Mouse (Mus musculus): ENCODE results near the gene Pgbd5. TPM values are rescaled to one million over a fixed set of nuclear protein-coding genes. Genes with fewer than 3 reads are reported as not detected.

Gene Pgbd5
- polyA plus RNA-seq, 1 experiment from 2014 or later = 2.1 TPM

DNA sequence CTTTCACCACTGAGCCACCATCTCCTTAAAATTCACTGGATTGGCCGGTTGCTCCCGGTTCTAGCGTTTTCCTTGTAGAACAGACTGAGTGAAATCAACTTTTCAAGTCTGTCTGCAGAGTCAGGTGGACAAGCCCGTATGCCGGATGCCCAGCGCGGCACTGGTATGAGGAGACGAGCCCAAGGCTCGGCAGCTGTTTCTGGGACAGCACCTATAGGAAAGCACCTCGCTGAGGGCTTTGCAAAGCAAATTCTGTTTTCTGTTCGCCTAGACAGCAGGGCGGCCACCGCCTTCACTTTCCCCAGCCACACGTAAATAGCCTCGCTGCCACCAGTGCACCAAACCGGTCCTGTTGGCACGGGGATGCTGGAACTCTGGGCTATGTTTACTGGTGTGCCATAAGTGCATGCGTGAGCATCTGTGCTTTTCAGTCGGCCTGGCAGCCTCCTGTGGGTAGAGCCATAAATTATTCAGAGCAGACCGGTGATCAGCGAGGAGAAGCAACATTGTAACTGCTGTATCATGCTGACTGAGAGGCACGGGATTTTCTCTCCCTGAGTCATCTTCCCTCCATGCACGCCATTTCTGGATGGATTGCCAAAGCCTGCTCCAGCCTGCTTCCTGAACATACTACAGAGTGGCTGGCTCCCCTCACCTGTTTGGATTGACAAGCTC, 53.1 kb downstream of the Pgbd5 start:
- 83% methylated on average over 23 of the region's 23 CpGs for WGBS
- H3K27ac ChIP-seq (replicated peaks) = no peak overlapping the region
- H3K36me3 ChIP-seq = no peaks in the 10 kb centered on the region
- H3K4me3 ChIP-seq (replicated peaks) = no peak overlapping the region
- no peaks in the 10 kb centered on the region for H3K27me3 ChIP-seq
- H3K9me3 ChIP-seq (replicated peaks) = no peaks in the 10 kb centered on the region
- H3K9ac ChIP-seq = no peak overlapping the region
- peaks cover 6% of the 10 kb centered on the region; the same call in 1 of the 2 replicates for H3K4me1 ChIP-seq
- no peak for ATAC-seq (ENCODE audit: insufficient number of reproducible peaks, low FRiP score, low TSS enrichment, low read depth)
- no peak overlapping the region for H3K4me2 ChIP-seq (replicated peaks)

DNA sequence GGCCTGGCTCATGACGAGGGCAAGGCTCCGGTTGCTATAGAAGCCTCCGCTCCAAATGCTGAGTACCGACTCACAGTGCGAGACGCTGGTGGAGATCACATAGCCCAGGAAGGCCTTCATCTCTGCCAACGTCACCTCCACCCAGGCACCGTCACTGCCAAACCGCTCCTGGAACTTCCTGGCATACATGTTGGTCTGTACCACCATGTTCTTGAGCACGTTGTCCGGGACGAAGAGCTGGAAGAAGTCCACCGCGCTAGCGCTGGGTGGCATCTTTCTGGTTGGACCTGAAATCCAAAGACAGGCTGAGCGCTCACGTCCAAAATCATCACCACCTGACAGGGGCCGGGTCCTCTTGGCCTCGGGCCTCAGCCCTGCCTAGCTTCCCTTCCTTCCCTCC, 55.1 kb downstream of the Pgbd5 start:
- Histone ChIP-seq H3K27ac (replicated peaks) (no peak overlapping the region), H3K4me1 (peaks cover 6% of the 10 kb centered on the region; the same call in 1 of the 2 replicates), H3K36me3 (no peaks in the 10 kb centered on the region), H3K27me3 (no peaks in the 10 kb centered on the region), H3K9ac (no peak overlapping the region), H3K4me3 (replicated peaks) (no peak overlapping the region), H3K9me3 (replicated peaks) (no peaks in the 10 kb centered on the region), H3K4me2 (replicated peaks) (no peak overlapping the region)
- ATAC-seq (ENCODE audit: insufficient number of reproducible peaks, low FRiP score, low TSS enrichment, low read depth) = no peak
- 92% methylated on average over 19 of the region's 19 CpGs for WGBS

DNA sequence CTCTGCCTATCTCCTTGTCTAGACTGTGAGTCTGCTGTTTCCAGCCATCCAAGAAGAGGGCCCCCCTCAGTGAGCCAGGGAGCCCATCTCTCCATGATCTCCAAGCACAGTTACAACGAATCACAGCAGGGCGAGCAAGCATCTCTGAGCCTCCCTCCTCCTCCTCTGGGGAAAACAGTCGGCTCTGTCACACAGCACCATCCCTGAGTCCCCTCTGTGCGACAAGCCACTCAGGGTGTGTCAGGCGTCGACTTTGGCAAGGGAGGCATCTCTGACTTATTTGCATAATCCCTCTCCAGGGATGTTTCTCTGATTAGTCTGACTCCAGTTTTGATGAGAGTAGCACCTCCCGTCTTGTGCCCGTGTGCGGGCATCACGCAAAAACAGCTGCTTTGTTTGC, 57.2 kb downstream of the Pgbd5 start:
- no peak overlapping the region for H3K4me3 ChIP-seq (replicated peaks)
- no peaks in the 10 kb centered on the region for H3K27me3 ChIP-seq
- ATAC-seq (ENCODE audit: insufficient number of reproducible peaks, low FRiP score, low TSS enrichment, low read depth) = no peak
- WGBS = 56% methylated on average over 10 of the region's 10 CpGs
- H3K4me2 ChIP-seq (replicated peaks) = no peak overlapping the region
- no peak overlapping the region for H3K9ac ChIP-seq
- H3K9me3 ChIP-seq (replicated peaks) = no peaks in the 10 kb centered on the region
- H3K36me3 ChIP-seq = no peaks in the 10 kb centered on the region
- peaks cover 6% of the 10 kb centered on the region; the same call in 1 of the 2 replicates for H3K4me1 ChIP-seq
- no peak overlapping the region for H3K27ac ChIP-seq (replicated peaks)

DNA sequence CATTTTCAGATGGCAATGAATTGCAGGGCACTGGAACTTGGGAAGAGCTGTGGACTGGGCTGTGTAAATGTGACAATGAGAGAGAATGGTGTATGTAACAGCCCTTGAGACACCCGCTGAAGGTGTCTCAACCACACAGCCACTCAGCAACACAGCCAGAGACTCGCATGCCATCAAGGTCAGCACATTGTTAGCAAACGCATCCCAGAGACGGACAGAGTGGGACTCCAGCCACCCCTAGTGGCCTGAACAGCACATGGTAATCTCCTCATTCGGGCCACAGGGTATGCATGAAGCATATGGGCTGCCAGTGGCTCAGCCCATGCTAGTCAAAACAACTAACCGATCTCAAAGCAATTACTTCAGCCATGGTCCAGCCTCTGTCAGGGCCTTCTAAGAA, 60.2 kb downstream of the Pgbd5 start:
- 67% methylated on average over 6 of the region's 6 CpGs for WGBS
- H3K9me3 ChIP-seq (replicated peaks) = no peaks in the 10 kb centered on the region
- no peak overlapping the region for H3K4me2 ChIP-seq (replicated peaks)
- H3K36me3 ChIP-seq = no peaks in the 10 kb centered on the region
- no peak overlapping the region for H3K27ac ChIP-seq (replicated peaks)
- H3K4me1 ChIP-seq = peaks cover 3% of the 10 kb centered on the region; the same call in 1 of the 2 replicates
- no peak overlapping the region for H3K9ac ChIP-seq
- H3K4me3 ChIP-seq (replicated peaks) = no peak overlapping the region
- no peaks in the 10 kb centered on the region for H3K27me3 ChIP-seq
- ATAC-seq (ENCODE audit: insufficient number of reproducible peaks, low FRiP score, low TSS enrichment, low read depth) = no peak

DNA sequence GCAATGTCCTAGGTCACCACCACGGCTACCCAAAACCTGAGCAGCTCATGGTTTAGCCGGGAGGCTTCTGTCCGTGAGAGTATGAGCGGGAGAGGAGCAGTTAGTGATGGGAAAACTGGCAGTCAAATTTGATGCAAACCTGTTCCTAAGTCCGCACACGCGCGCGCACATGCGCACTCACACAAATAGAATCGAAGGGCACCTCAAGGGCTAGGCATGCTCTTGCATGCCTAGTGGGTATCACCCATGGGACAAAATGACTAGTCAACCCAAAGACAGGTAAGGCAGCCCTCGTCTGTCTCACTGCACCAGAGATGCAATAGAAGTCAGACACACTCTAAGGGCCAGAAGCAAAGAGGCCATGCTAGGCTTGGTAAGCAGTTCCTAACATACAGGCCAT, 63.1 kb downstream of the Pgbd5 start:
- no peaks in the 10 kb centered on the region for H3K4me1 ChIP-seq
- H3K9ac ChIP-seq = no peak overlapping the region
- no peaks in the 10 kb centered on the region for H3K9me3 ChIP-seq (replicated peaks)
- no peak for ATAC-seq (ENCODE audit: insufficient number of reproducible peaks, low FRiP score, low TSS enrichment, low read depth)
- H3K4me3 ChIP-seq (replicated peaks) = no peak overlapping the region
- H3K27me3 ChIP-seq = no peaks in the 10 kb centered on the region
- WGBS = 84% methylated on average over 12 of the region's 12 CpGs
- H3K4me2 ChIP-seq (replicated peaks) = no peak overlapping the region
- H3K27ac ChIP-seq (replicated peaks) = no peak overlapping the region
- no peaks in the 10 kb centered on the region for H3K36me3 ChIP-seq

DNA sequence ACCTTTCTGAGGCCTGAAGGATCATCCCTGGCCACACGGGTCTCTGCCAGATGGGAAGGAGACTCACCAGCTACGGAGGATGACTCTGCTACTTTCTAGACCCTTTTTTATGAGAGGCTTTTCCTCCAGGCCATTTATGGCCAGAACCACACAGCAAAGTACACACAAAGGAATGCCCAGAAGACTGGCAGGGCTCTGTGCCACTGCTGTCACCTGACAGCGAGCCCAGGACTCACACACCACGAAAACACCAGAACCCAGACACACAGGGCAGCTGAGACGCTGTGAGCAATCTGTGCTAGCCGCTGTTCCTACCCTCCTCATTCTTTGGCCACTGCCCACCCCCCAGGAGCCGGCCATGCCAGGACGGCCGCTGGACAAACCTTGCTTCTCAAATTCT, 63.7 kb downstream of the Pgbd5 start:
- no peaks in the 10 kb centered on the region for H3K36me3 ChIP-seq
- 85% methylated on average over 9 of the region's 9 CpGs for WGBS
- H3K4me3 ChIP-seq (replicated peaks) = no peak overlapping the region
- no peak overlapping the region for H3K4me2 ChIP-seq (replicated peaks)
- H3K4me1 ChIP-seq = no peaks in the 10 kb centered on the region
- no peak overlapping the region for H3K27ac ChIP-seq (replicated peaks)
- no peaks in the 10 kb centered on the region for H3K27me3 ChIP-seq
- ATAC-seq (ENCODE audit: insufficient number of reproducible peaks, low FRiP score, low TSS enrichment, low read depth) = no peak
- no peaks in the 10 kb centered on the region for H3K9me3 ChIP-seq (replicated peaks)
- no peak overlapping the region for H3K9ac ChIP-seq

DNA sequence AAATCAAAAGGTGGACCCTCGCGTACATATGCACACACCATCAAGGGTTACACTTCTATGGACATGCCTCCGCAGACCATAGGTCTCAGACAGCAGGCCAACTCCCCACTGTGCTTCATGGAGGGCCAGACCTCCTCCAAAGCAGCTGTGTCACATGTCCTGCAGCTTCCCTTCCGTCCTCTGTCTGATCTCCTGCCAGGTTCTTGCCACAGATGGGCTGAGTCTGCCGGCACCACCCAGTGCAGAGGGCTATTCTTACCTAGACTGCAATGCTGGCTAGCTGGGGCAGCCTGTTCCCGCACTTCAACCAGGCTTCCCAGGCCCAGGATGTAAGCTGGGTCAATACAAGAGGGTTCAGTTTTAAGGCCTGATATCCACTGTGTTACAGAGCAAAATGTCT, 64.3 kb downstream of the Pgbd5 start:
- H3K9me3 ChIP-seq (replicated peaks) = no peaks in the 10 kb centered on the region
- no peaks in the 10 kb centered on the region for H3K27me3 ChIP-seq
- H3K4me2 ChIP-seq (replicated peaks) = no peak overlapping the region
- H3K9ac ChIP-seq = no peak overlapping the region
- H3K4me1 ChIP-seq = no peaks in the 10 kb centered on the region
- H3K4me3 ChIP-seq (replicated peaks) = no peak overlapping the region
- H3K36me3 ChIP-seq = no peaks in the 10 kb centered on the region
- 79% methylated on average over 6 of the region's 6 CpGs for WGBS
- no peak overlapping the region for H3K27ac ChIP-seq (replicated peaks)
- no peak for ATAC-seq (ENCODE audit: insufficient number of reproducible peaks, low FRiP score, low TSS enrichment, low read depth)

DNA sequence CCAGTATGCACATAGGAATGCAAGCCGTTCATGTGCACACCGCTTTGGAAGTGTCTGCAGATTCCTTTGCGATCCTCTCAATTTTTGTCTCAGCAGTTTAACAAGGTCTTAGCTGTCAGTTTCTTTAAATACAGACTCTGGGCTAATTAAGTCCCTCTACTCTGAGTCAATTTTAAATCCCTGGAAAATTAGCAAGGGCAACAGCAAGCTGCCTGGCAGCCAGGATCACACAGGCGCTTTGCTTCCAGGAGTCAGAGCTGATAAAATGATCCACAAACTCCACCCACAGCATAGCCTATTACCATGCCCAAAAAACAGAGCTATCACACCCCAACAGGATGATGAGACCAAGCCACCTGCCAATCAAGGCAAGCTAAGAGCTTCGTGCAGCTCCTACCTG, 65.7 kb downstream of the Pgbd5 start:
- Histone ChIP-seq H3K4me3 (replicated peaks) (no peak overlapping the region), H3K27me3 (no peaks in the 10 kb centered on the region), H3K36me3 (no peaks in the 10 kb centered on the region), H3K27ac (replicated peaks) (no peak overlapping the region), H3K9me3 (replicated peaks) (no peaks in the 10 kb centered on the region), H3K4me1 (no peaks in the 10 kb centered on the region), H3K9ac (no peak overlapping the region), H3K4me2 (replicated peaks) (no peak overlapping the region)
- 86% methylated on average over 5 of the region's 5 CpGs for WGBS
- no peak for ATAC-seq (ENCODE audit: insufficient number of reproducible peaks, low FRiP score, low TSS enrichment, low read depth)

DNA sequence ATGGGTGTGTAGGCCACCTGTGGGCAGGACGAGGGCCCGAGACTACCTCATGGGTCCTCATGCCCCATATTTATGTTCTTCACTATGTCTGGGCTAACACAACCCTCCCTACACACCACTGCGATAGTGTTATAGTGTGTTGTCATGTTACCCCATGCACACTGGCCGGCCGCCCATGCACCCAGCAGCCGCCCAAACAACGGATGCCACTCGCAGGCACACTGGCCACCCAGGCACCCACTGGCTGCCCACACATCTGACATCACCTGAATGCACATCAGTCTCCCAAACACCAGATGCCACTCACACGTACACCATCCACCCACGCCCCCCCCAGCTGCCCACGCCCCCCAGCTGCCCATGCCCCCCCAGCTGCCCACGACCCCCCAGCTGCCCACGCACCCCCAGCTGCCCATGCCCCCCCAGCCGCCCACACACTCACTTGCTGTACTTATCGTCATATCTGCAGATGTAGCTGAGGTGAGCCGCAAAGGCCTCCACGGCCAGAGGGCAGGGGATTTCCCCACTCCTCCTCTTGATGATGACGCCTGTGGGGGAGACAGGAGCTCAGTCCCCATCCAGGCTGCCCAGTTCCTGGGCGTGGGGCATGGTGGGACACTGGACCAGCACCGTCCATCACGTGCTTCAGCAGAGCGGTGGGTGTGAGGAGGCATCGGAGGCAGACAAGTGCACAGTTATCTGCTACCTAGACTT, 67.9 kb downstream of the Pgbd5 start:
- Histone ChIP-seq H3K4me3 (replicated peaks) (no peak overlapping the region), H3K27ac (replicated peaks) (no peak overlapping the region), H3K9me3 (replicated peaks) (no peaks in the 10 kb centered on the region), H3K36me3 (no peaks in the 10 kb centered on the region), H3K4me2 (replicated peaks) (no peak overlapping the region), H3K27me3 (no peaks in the 10 kb centered on the region), H3K9ac (no peak overlapping the region), H3K4me1 (no peaks in the 10 kb centered on the region)
- no peak for ATAC-seq (ENCODE audit: insufficient number of reproducible peaks, low FRiP score, low TSS enrichment, low read depth)
- WGBS = 83% methylated on average over 23 of the region's 23 CpGs

DNA sequence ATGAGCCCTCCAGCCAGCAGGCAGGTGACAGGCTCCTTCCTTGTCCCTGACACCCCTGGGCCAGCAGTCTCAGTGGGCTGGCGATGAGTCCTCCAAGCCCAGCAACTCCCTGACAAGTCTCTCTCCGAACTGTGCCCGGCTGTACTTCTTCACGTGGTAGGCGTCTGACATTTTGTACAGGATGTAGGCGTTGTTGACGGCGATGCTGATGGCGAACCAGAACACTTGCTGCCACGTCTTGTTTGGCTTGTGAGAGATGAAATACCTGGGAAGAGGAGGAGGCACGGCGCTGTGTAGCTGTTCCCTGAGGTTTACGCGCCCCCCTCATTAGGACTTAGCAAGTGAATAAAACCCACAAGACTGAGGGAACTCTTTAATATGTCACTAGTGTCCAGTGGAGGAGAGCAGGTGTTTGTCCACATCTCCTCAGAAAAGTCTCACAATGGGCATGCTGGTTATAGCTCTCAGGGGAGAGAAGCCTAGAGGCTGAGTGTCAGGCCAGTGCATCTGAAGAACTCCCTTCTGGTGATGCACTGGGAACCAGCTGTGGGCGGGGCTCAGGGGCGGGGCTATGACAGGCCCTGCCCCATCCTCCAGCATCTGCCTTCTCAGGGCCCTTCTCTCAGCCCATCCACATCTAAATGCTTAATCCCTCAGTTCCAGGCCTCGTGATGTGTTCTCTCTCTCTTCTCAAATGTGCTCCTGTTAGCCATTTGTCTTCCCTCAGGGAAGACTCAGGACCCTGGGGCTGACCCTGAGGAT, 68.9 kb downstream of the Pgbd5 start:
- H3K27ac ChIP-seq (replicated peaks) = no peak overlapping the region
- no peaks in the 10 kb centered on the region for H3K27me3 ChIP-seq
- no peak overlapping the region for H3K9ac ChIP-seq
- no peak overlapping the region for H3K4me3 ChIP-seq (replicated peaks)
- H3K36me3 ChIP-seq = no peaks in the 10 kb centered on the region
- WGBS = 76% methylated on average over 17 of the region's 17 CpGs
- H3K4me1 ChIP-seq = no peaks in the 10 kb centered on the region
- no peak for ATAC-seq (ENCODE audit: insufficient number of reproducible peaks, low FRiP score, low TSS enrichment, low read depth)
- H3K9me3 ChIP-seq (replicated peaks) = no peaks in the 10 kb centered on the region
- H3K4me2 ChIP-seq (replicated peaks) = no peak overlapping the region

DNA sequence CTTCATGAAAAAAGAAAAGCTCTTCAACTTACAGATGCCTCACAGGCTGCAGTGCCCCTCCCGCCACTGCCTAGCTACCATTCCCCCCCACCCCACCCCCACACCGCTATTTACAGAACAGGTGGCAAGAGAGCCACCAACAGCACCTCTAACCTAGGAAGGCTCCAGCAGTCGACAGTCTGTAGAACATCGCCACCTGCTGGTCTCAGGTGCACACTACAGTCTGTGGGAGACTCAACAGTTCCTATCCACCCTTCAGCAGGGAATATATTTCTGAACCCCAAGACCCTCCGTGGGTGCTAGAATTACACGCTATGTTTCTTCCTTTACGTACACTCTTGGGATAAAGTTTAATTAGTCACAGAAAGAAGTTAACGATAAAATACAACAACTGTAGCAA, 71.2 kb downstream of the Pgbd5 start:
- H3K9me3 ChIP-seq (replicated peaks) = no peaks in the 10 kb centered on the region
- H3K36me3 ChIP-seq = no peaks in the 10 kb centered on the region
- H3K4me3 ChIP-seq (replicated peaks) = no peak overlapping the region
- no peak for ATAC-seq (ENCODE audit: insufficient number of reproducible peaks, low FRiP score, low TSS enrichment, low read depth)
- no peak overlapping the region for H3K9ac ChIP-seq
- no peak overlapping the region for H3K4me2 ChIP-seq (replicated peaks)
- WGBS = 13% methylated on average over 8 of the region's 8 CpGs
- H3K27me3 ChIP-seq = no peaks in the 10 kb centered on the region
- no peak overlapping the region for H3K27ac ChIP-seq (replicated peaks)
- H3K4me1 ChIP-seq = no peaks in the 10 kb centered on the region
